Mouse (Mus musculus): ENCODE measurements around the gene Pomt1.

DNA sequence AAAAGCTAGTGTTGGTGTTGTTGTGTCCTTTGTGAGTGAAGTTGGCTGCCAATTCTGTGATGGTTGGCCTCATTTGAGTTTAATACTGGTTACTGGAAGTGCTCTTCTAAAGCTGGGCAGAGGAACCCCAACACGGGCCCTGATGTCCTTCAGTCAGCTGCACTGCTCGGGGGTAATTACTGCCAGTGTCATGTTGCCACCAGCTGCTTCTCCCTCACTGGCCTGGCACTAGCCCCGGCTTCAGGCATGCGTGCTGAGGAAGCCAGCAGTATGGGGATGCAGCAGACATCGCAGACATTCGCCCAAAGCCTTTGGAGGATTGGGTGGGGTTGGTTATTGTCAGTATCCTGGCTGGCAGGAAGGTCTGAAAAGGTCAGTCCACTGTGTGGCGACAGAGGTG, 48.7 kb upstream of the Pomt1 start:
- no peak for TF ChIP-seq CTCF (IDR thresholded peaks at IDR 0.05; ENCODE audit: insufficient read depth, low read depth, low read length)
- no peak for TF ChIP-seq POLR2A (IDR thresholded peaks at IDR 0.05; ENCODE audit: insufficient read depth, low read depth, low read length)

Data from olfactory bulb, adult 2 months (tissue).